Mouse (Mus musculus) cerebellum, adult 2 months (tissue): ENCODE results near the gene Clba1. TPM values are rescaled to one million over a fixed set of nuclear protein-coding genes. Genes with fewer than 3 reads are reported as not detected.
"Not testable (repeated sequence)": the region's sequence is repeated elsewhere in the genome, so short reads cannot be mapped to it uniquely, and the experiment has no call there.

Experiments used
- DNase-seq, 2 experiments: peaks; one replicate each; pipeline ENCODE4 v3.0.0; 2021
- H3K27ac ChIP-seq: fragments of 200-500 bp; 2 replicates; pipeline ENCODE4 v1.5.1; 2012; ENCODE audit warnings: low read length, control low read depth, inconsistent platforms; ENCODE audit not compliant: insufficient read depth
- H3K27me3 ChIP-seq: fragments of 200-500 bp; 2 replicates; pipeline ENCODE4 v1.6.1; 2012; ENCODE audit warnings: inconsistent platforms, mild to moderate bottlenecking, low read length, moderate library complexity; ENCODE audit not compliant: control insufficient read depth, insufficient read depth
- H3K4me1 ChIP-seq: fragments of 200-500 bp; 2 replicates; pipeline ENCODE4 v1.6.1; 2011; ENCODE audit warnings: low read length; ENCODE audit not compliant: control insufficient read depth, insufficient read depth
- H3K4me3 ChIP-seq: fragments of 200-500 bp; replicated peaks from 2 replicates; pipeline ENCODE3; 2011; ENCODE audit warnings: mild to moderate bottlenecking, low read depth, low read length, control low read depth; ENCODE audit not compliant: insufficient read depth
- CTCF ChIP-seq: fragments of 200-500 bp; IDR thresholded peaks from 2 replicates; pipeline ENCODE4 v1.5.1; 2011; ENCODE audit warnings: low read depth, mild to moderate bottlenecking, control low read depth, low read length, moderate library complexity, borderline replicate concordance; ENCODE audit not compliant: insufficient read depth
- POLR2A ChIP-seq: fragments of 200-500 bp; IDR thresholded peaks from 2 replicates; pipeline ENCODE4 v1.6.1; 2011; ENCODE audit warnings: low read length, control low read depth, borderline replicate concordance; ENCODE audit not compliant: insufficient read depth
- WGBS: fragments of 180-500 bp; shearing (Covaris S2); methylation state at CpG from one replicate; pipeline ENCODE4 v1.1.7; 2018; 5-methylcytosine and 5-hydroxymethylcytosine counted together
- polyA plus RNA-seq: library from polyadenylated mRNA; depleted of rRNA; stranded (reverse); fragments of >200 nt; gene quantifications from 2 replicates; pipeline ENCODE4 v1.2.3, GENCODE M21; 2012

The Clba1 gene
- polyA plus RNA-seq, 1 experiment = 6.5 TPM

DNA sequence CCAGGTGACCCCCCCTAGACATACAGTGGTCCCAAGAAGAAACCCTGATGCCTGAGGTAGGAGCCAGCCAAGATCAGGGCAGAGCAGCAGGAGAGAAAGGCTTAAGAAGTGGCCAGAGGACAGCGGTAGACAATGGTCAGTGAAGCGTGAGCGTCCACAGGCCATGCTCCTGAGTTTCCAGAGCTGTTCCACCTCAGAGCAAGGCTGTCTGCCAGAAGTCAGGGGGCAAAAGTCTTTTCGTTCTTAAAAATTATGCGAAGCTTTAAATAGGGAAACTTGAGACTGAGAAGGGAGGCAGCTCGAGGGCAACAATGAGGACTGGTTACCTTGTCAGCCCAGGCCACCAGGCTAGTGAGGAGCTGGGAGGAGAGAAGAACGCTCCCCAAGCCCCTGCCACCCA is 4.6 kb downstream of the Clba1 start:
- Histone ChIP-seq H3K27me3 (no peaks in the 10 kb centered on the region), H3K27ac (no peak overlapping the region), H3K4me1 (peaks cover 4% of the 10 kb centered on the region; the same call in 1 of the 2 replicates), H3K4me3 (no peak overlapping the region)
- no peak for TF ChIP-seq POLR2A
- TF ChIP-seq CTCF = no peak
- 71% methylated on average over 7 of the region's 7 CpGs for WGBS
- DNase-seq = no peak

- Histone ChIP-seq H3K27me3 (no peaks in the 10 kb centered on the region), H3K4me1 (no peaks in the 10 kb centered on the region), H3K4me3 (no peak overlapping the region), H3K27ac (no peak overlapping the region)
- TF ChIP-seq CTCF (no peak), POLR2A (no peak)
- DNase-seq = no peak
- WGBS = 77% methylated on average over 14 of the region's 14 CpGs
Measured at GRCm38 (mm10) chr12:112814682-112815470, 6.1 kb downstream of the Clba1 start.

- peak; percentile 48 to 63 for DNase-seq
Measured at GRCm38 (mm10) chr12:112816294-112816693, 7.6 kb downstream of the Clba1 start.

GRCm38 (mm10) chr12:112816866-112817265 is 8.1 kb downstream of the Clba1 start:
- H3K27ac ChIP-seq, H3K4me3 ChIP-seq, H3K4me1 ChIP-seq, H3K27me3 ChIP-seq, DNase-seq: not testable (repeated sequence)
- 70% methylated on average over 7 of the region's 7 CpGs for WGBS

More at GRCm38 (mm10) chr12:112816294-112816693, 7.6 kb downstream of the Clba1 start:
- TF ChIP-seq CTCF (peak; percentile 77), POLR2A (no peak)
- 49% methylated on average over 4 of the region's 4 CpGs for WGBS
- no peaks in the 10 kb centered on the region for H3K27me3 ChIP-seq
- no peak overlapping the region for H3K27ac ChIP-seq
- H3K4me3 ChIP-seq = no peak overlapping the region
- H3K4me1 ChIP-seq = no peaks in the 10 kb centered on the region; the same call in 1 of the 2 replicates

GRCm38 (mm10) chr12:112819057-112819662 is 10.4 kb downstream of the Clba1 start:
- no peak overlapping the region for H3K27ac ChIP-seq
- H3K4me1 ChIP-seq = peaks cover 4% of the 10 kb centered on the region; the same call in 1 of the 2 replicates
- no peak for DNase-seq
- no peak overlapping the region for H3K4me3 ChIP-seq
- WGBS = 76% methylated on average over 8 of the region's 8 CpGs
- no peaks in the 10 kb centered on the region for H3K27me3 ChIP-seq
- TF ChIP-seq POLR2A (no peak), CTCF (no peak)

GRCm38 (mm10) chr12:112820401-112820999 is 11.8 kb downstream of the Clba1 start:
- DNase-seq = no peak
- no peak for TF ChIP-seq CTCF
- no peak for TF ChIP-seq POLR2A
- 69% methylated on average over 12 of the region's 12 CpGs for WGBS

DNA sequence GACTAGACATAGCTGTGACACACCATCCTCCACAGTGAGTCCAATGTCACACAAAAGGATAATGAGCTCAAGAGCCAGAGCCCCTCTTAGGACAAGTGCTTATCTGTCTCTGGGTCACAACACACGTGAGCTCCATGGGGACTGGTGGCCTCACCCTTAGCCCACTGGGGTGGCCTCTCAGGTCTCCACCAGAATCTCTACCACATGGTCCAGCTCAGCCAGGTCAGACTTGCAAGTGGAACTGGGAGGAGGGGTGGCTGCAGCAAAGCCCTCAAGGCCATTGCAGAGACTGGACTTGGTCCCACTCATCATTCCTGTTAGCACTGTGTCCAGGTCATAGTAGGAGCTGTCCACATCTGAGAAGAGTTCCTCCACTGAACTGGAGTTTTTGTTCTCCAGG is 12.5 kb downstream of the Clba1 start:
- no peak overlapping the region for H3K27ac ChIP-seq
- no peak for TF ChIP-seq POLR2A
- TF ChIP-seq CTCF = no peak
- H3K27me3 ChIP-seq = no peaks in the 10 kb centered on the region
- peaks cover 4% of the 10 kb centered on the region; the same call in 1 of the 2 replicates for H3K4me1 ChIP-seq
- no peak for DNase-seq
- H3K4me3 ChIP-seq = no peak overlapping the region
- 33% methylated on average over 1 of the region's 1 CpGs for WGBS

More at GRCm38 (mm10) chr12:112820401-112820999, 11.8 kb downstream of the Clba1 start:
- no peak overlapping the region for H3K4me3 ChIP-seq
- H3K4me1 ChIP-seq = peaks cover 4% of the 10 kb centered on the region; the same call in 1 of the 2 replicates
- no peaks in the 10 kb centered on the region for H3K27me3 ChIP-seq
- no peak overlapping the region for H3K27ac ChIP-seq

DNA sequence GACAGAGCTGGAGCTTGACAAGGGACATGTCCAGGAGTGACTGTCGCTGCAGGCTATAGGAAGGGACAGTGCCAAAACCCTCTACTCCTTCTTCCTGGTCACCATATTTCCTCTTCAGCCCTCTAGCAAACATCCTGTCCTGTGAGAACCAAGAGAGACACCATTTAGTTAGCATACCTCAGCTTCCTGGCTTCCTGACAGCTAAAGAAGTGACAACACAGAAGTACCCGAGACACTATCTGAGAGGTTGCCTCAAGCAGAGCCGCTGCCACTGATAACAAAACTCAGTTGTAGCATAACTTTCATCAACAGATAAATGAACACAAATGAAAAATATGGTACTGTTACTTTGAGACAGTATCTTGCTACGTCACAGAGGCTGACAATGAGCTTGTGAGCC is 13.2 kb downstream of the Clba1 start:
- 64% methylated on average over 4 of the region's 4 CpGs for WGBS
- Histone ChIP-seq H3K4me3 (no peak overlapping the region), H3K27me3 (no peaks in the 10 kb centered on the region), H3K27ac (no peak overlapping the region), H3K4me1 (peaks cover 4% of the 10 kb centered on the region; the same call in 1 of the 2 replicates)
- no peak for DNase-seq
- TF ChIP-seq POLR2A = no peak
- no peak for TF ChIP-seq CTCF
